Mouse (Mus musculus): Measurements from ENCODE around the gene Aadacl3. TPM values are rescaled to one million over a fixed set of nuclear protein-coding genes. Genes with fewer than 3 reads are reported as not detected.

Aadacl3 gene
- not detected for total RNA-seq (2021)

DNA sequence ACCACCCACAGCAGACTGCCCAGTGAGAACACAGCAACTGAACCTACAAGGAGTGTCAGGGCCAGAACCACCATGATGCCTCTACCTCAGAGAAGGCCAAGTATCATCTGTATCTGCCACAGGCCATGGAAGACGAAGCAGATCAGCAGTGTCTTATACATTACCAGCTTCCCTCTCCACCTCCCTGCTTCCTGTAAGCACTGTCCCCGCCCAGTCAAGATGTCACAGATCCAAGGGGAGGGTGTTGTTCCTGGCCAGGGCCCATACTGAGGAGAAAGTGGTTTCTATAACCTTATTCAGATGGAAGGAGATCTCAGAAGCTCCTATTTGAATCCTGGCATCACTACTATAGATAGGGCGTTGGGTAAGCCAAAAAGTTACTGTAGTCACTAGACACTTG, at the start of gene Aadacl3:
TSS of gene Aadacl3 (minus strand) at position 101 of the 400 bp plus-strand sequence.
- no peak for DNase-seq

DNA sequence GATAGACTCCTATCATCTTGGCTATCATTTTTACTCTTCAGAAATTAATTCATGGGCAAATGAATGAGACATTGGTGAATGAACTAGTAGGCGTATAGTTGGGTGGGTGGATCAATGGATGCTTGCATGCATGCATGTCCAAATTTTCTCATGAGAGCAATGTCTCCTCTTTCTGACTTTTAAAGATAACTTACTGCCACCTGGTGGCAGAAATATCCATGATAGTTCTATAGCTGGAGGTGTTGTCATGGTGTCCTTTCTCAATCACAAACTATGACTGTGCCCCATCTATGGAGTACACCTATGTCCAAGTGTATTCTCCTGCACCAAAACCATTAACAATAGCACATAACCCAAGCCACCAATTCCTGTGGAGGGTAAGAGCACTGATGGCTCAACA, 43.0 kb upstream of the Aadacl3 start:
- no peak for DNase-seq

DNA sequence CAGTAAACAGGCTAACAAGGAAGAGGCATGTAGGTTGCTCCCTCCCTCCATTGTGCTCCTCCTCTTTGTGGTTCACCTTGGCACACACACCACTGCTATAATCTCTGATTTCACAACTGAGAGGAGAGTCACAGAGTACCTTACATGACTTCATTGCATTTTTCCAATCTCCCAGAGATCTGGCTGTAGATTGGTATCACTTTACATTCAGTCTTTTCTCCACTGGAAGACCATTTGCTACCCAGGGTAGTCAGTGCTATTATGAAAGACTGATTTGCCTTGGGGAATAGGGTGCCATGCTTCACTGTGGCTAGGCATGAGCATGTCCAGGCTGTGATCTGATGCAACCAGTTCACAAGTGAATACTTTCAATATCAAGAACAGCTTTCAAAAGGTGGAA, 29.8 kb upstream of the Aadacl3 start:
- DNase-seq, result no peak

DNA sequence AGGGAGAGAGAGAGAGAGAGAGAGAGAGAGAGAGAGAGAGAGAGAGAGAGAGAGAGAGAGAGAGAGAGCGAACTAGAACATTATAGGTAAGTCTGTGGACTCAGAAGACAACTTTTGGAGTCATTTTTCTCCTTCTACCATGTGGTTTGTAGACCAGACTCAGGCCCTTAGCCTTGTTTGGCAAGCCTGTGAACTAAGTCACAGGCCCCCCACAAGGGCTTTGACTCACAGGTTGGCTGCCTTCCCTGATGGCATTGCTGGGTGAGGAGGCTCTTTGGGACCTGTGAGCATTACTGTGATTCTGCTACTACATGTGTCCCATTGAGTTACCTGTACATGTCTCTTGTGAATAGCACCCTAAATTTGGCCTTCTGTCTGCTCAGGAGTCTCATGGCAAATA, 4.5 kb upstream of the Aadacl3 start:
- DNase-seq, result no peak

DNA sequence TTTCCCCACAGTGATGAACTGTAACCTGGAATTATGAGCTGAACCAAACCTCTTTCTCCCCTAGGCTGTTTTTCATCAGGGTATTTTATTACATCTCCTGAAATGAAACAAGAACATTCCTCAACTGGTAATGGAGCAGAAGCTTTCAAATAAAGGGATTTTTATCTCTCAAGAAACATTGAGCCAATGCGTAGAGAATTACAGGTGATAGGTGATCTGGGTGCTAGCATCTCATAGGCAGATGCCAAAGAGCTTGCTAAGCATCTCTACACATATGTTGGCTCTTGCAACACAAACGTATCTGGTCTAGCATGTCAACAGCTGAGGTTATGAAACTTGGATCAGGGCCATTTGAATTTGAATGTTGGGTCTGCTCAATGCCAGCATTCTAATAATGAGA, 1.6 kb upstream of the Aadacl3 start:
- DNase-seq, result no peak

DNA sequence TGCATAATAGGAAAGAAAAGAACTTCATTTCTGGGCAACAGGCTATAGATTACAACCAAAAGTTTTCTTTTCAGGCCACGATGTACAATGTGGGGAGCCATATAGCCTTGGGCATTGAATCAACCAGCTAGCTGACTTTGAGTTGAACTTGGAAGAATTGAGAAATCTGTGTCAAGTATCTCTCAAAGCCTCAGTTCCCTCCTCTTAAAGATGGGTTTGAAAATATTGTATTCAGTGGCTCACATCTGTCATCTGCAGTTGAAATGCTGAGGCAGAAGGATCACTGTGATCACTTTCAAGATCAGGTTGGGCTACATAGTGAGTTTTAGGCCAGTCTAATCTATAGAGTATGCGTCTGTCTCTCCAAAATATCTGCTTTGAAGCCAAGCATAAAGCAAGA, 10.3 kb downstream of the Aadacl3 start, which contains the start of gene Gm9944:
TSS of gene Gm9944 (minus strand) at position 101 of the 400 bp plus-strand sequence.
- no peak for DNase-seq

DNA sequence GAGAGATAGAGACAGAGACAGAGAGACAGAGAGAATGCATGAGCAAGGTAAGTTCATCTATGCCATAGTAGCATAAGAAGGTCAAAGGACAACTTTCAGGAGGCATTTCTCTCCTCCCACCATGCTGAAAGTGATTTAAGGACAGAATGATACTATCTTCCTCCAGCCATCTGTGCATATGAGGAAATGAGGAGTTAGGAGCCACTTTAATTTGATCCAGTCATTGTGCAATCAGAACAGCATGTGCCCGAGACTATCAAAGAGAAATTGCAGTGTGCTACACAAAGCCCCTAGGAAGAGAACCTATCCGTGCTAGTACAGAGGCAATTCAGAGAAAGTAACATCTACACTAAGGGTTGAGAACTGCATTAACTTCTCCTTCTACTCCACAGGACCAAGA, 15.0 kb downstream of the Aadacl3 start:
- DNase-seq, result no peak

DNA sequence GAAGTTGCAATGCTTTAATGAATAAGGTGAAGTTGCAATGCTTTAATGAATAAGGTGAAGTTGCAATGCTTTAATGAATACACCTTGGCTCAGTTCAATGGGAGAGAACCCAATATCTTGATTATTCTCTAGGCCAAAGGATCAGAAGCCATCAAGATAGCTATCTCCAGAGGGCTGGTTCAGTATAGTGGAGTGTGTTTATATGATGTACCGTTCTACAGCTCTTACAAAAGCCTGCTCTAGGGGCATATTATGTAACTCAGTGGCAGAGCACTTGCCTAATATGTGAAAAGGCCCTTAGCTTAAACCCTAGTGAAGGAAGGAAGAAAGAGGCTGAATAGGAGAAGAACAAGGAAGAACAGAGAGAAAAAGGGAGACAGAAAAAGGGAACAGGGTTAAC, 22.0 kb downstream of the Aadacl3 start:
- no peak for DNase-seq

DNA sequence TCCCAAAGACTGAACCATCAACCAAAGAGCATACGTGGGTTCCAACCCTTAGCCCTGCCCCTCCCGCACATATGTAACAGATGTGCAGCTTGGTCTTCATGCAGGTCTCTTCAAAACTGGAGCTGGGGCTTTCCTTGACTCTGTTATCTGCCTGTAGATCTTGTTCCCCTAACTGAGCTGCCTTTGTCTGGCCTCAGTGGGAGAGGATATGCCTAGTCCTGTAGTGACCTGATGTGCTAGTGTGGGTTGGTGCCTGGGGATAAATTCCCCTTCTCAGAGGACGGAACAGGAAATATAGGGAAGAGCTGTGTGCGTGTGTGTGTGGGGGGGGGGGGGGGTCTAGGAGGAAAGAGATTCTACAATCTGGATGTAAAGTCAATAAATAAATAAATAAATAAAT, 22.5 kb downstream of the Aadacl3 start:
- DNase-seq, result no peak

DNA sequence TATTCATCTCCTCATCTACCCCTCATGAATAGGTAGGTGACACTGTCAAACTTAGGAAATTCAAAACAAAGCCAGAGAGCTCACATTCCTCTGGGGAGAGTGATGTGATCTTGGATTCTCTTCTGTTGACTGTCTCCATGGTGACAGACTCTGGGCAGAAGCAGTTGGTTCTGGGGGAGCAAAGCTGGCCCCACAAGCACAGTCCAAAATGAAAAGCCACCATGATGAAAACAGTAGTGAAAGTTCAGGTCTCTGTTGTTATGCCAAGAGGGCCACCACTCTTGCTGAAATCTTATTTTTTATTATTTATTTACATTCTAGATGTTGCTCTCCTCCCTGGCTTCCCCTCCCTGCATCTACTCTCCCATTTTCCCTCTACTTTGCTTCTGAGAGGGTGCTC, 24.9 kb downstream of the Aadacl3 start, which contains the start of gene 1700012P22Rik:
TSS of gene 1700012P22Rik (minus strand) at position 101 of the 400 bp plus-strand sequence.
- DNase-seq, result no peak

DNA sequence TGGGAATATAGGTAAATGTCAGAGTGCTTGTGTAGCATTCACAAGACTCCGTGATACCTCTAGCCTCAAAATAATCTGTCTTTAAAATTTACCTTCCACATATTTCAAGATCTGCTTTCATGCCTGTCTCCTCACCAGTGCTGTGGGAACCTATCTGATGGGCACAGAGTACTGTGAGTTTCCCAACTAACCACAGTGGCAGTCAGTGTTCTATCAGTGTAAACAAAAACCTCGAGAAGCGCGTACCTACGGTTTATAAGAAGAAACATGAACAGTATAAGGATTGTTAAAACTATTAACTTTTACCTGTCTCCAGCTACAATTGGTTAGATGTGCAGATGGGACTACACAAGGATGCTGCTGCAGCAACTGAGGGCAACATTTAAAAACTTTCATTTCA, 30.3 kb downstream of the Aadacl3 start:
- no peak for DNase-seq

DNA sequence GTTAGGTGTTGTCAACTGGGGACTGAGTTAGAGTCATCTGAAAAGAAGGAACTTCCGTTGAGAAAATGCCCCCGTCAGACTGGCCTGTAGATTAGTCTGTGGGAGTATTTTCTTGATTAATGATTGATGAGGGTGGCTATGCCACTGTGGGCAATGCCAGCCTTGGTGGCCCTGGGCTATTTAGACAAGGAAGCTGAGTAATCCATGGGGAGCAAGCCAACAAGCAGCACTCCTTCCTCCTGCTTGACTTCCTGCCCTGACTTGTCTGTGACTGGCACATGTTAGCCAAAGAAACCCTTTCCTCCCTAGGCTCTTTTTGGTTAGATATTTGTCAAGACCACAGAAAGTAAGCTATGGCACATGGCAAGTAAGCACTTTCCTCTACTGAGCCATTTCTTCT, 32.8 kb downstream of the Aadacl3 start:
- no peak for DNase-seq

DNA sequence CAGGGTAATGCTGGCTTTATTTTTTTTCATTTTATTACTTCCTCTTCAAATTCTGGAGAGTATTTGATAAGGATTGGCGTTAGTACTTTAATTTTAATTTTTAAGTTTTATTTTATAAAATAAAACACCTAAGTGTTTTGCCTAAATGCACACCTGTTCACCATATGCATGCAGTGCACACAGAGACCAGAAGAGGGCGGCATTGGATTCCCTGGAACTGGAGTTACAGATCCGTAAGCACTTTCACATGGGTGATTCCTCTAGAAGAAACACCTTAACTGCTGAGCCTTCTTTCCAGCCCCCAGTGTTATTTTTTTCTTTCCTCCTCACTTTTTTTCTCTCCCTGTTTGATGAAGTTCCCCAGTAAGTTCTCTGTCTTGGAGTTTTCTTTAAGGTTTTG, 34.7 kb downstream of the Aadacl3 start:
- DNase-seq, result no peak

DNA sequence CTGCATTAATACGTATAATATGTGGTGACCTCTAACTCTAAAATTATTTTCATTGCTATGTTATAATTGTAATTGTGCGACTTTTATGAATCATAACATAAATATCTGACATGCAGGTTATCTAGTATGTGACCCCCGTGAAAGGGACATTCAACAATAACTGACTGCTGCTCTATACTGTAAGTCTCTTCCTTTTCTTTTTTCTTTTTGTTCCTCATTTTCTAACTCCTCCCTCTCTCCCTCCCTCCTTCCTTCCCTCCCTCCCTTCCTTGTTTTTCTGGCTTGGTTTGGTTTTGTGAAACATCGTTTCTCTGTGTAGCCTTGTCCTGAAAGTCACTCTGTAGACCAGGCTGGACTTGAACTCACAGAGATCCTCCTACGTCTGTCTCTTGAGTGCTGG, 39.0 kb downstream of the Aadacl3 start:
- no peak for DNase-seq

DNA sequence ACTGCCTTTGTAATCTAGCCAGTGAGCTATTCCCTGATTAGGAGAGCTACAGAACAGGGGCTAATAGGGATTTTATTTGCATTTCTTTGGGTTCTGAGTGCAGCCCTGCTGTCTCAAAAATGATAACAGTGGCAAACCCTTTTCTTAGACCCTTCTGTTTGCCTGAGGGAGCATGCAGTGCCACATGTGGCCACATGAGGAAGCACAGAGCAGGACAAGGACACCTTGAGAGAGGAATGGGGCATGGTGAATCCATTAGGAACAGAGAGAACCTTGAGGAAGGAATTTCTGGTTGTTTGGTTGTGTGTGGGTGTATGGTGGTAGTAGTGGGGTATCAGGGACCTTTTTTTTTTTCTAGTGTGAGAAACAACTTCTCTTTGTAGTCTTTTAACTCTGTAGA, 42.9 kb downstream of the Aadacl3 start:
- no peak for DNase-seq

DNA sequence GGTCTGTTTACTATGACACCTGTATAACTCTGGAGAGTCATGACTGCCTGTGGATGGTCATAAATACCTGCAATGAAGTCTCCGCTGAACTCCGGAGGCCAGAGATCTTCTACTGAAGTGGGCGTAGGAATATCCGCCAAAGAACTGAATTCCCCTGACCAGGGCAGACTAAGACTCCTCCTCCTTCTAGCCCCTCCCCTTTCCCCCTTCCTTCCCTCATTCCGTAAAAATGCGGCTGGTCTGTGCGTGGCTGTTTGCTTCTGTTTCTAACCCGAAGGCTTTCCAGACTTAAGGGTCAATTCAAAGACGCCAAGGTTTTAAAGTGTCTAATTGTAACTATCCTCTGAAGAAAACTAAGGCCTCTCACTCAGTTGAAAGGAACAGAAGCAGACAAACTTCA, 55.3 kb downstream of the Aadacl3 start, which contains the start of gene Pramef12:
TSS of gene Pramef12 (minus strand) at position 175 of the 400 bp plus-strand sequence.
- no peak for DNase-seq

DNA sequence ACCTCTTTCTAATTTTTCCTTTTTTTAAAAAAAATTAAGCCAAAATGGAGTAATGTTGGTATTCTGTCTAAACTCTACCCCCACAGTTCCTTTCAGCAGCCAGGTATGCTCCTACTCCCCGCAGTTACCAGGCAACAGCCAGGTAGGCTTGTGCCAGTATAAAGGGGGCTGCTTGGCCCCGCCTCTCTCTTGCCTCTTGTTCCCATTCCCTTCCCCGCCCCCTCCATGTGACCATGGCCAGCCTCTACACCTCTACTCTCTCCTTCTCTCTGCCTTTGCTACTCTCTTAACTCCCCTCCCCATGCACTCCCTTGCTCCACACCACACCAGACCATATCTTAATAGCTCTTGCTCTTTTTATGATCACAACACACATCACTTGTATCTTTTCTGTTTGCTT, 57.3 kb downstream of the Aadacl3 start:
- DNase-seq, result no peak

DNA sequence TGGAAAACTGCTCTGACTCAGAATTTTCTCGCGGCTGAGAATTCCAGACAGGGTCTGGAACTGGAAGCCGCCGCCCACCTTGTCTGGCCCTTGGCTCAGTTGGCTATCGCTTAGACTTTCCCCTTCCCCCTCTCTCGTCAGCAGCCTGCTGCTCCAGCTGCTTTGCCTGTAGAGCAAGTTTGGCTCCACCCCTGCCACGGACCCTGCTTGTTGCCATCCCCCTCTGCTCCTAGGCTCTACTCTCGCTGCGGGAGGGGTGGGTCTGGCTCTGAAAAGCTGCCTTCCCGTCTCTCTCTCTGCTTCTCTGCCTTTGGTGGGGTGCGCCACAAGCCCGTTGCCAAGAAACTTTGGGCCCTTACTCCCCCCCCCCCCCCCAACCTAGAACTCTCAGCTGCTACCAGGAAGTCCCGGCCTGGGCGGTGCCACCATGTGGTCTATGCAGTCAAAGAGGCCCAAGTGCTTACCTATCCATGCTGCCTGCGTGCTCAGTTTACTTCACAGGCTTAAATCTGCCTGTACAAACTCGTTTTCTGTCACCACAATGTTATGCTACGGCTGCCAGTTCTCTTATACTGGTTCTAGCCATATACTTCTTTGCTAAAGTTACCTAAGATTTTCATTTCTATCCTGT, 59.0 kb downstream of the Aadacl3 start:
- no peak for DNase-seq

Other genes starting within 250 kb of the Aadacl3 start
- gene Pramel5, start 183.3 kb downstream of the Aadacl3 start, total RNA-seq (2021), result not detected
- not detected for gene Gm13128, start 133.5 kb downstream of the Aadacl3 start, total RNA-seq (2021)
- gene Gm13119, start 105.8 kb downstream of the Aadacl3 start, total RNA-seq (2021), result not detected
- gene Pramef20, start 85.8 kb downstream of the Aadacl3 start, total RNA-seq (2021), result not detected
- not detected for gene Pramef12, start 55.3 kb downstream of the Aadacl3 start, total RNA-seq (2021)
- gene 1700012P22Rik, start 25.0 kb downstream of the Aadacl3 start, total RNA-seq (2021), result not detected
- not detected for gene Gm9944, start 10.4 kb downstream of the Aadacl3 start, total RNA-seq (2021)
- not detected for gene 9430007A20Rik, start 56.1 kb upstream of the Aadacl3 start, total RNA-seq (2021)
- not detected for gene Gm13124, start 101.4 kb upstream of the Aadacl3 start, total RNA-seq (2021)
- not detected for gene Aadacl4, start 150.0 kb upstream of the Aadacl3 start, total RNA-seq (2021)
- not detected for gene Gm436, start 222.6 kb upstream of the Aadacl3 start, total RNA-seq (2021)